Mouse (Mus musculus) cerebellum, postnatal 14 days (tissue): ENCODE measurements around the gene Slc37a2.

Experiments used
- DNase-seq, 2 experiments: peaks; one replicate each; pipeline ENCODE4 v3.0.0; 2021; ENCODE audit warnings: mixed read lengths in 2 of 2

Gene Slc37a2

GRCm38 (mm10) chr9:37214327-37215060 lies 41.0 kb downstream of the Slc37a2 start:
- DNase-seq, result no peak

- DNase-seq, result no peak
Measured at GRCm38 (mm10) chr9:37213060-37213738, 42.3 kb downstream of the Slc37a2 start.

GRCm38 (mm10) chr9:37207929-37208411 lies 47.6 kb downstream of the Slc37a2 start, which contains the start of gene Tmem218:
TSS of gene Tmem218 (plus strand) at chr9:37208223.
- DNase-seq, result peak; percentile 92 to 96

- DNase-seq, result no peak
Measured at GRCm38 (mm10) chr9:37203884-37204283, 51.7 kb downstream of the Slc37a2 start.

DNA sequence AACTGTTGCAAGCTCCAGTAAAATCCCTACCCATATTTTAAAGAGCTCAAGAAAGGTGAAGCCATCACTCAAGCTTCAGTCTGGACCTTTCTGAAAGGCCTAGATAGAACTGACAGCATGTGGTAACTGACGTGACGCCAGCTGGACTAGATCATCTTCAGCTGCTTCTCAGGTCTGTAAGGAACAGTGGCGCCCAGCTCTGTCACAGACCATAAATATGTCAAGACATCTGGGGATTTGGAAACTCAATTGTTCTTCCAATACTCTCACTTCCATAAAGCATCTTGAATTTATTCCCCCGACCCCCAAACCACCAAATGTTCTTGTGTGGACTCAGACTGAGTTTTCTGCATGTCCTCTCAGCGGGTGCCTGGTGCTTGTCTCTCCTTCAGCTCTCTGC lies 55.1 kb downstream of the Slc37a2 start:
- DNase-seq, result no peak

DNA sequence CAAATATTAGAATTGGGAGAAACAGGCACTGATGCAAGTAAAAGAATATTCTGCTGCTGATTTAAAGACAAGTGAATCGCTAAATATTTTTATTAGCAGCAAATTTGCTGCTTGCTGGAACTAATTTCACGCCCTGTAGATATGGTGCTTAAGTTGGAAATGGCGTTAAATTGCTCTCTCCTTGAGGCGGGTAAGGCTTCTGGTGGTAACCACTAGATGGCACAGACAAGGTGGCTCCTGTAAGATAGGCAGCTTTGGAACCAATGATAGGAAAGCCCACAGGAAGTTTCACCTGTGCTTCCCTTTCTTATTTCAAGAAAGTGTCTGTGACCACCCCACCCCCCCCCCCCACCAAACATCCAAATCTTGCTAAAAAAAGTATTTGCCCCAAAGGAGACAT lies 58.5 kb downstream of the Slc37a2 start:
- no peak for DNase-seq

DNA sequence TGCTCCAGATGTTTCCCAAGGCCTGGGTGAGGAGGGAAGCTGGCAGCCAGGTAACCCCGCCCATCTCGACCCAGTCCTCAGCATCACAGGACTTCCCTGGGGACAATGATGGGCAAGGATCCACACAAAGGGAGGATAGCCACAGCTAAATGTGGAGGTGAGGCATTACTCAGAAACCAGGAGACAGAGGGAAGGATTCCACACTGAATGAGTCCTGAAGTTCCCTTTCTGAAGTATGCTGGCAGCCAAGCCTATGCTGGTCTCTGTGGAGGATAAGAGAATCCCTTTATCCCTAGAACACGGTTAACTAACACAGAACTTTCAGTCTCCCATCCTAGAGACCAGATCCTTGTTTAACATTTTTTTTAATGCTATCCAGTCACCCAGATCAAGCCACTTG lies 67.5 kb downstream of the Slc37a2 start:
- DNase-seq, result no peak

DNA sequence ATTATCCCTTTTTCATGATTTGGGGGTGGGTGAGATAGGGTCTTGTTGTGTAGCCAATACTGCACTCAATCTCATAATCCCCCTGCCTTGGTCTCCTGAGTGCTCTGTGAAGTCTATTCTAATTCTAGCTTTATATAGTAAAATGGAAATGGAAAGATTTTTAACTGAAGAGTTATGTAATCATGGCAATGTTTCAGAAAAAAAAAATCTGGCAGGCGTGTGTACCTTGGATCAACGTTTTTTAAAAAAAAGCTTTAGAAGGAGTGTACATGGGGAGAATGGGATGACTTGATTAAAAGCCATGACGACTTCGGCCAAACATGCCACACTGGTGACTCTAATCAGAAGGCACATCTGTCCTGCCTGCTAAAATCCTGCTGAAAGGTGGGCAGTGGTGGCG lies 68.1 kb downstream of the Slc37a2 start:
- DNase-seq, result no peak

- no peak for DNase-seq
Measured at GRCm38 (mm10) chr9:37183176-37183575, 72.4 kb downstream of the Slc37a2 start.

DNA sequence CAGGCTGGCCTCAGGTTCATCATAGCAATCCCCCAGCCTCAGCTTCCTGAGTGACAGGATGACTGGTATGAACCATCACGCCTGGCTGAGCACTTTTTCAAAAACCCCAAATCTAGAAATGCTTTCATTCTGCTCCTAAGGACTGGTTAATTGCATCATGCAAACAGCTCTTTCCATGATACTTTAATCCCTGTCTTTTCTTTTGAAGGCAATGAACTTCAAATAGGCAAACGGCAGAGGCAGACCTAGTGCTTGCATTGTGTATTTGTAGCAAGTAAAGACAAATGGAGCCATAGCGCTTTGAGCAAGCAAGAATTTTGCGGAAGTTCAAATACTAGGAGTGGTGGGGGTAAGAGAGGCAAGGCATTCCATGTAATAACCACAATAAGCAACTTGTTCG lies 73.9 kb downstream of the Slc37a2 start:
- no peak for DNase-seq

- no peak for DNase-seq
Measured at GRCm38 (mm10) chr9:37179596-37179995, 75.9 kb downstream of the Slc37a2 start.

DNA sequence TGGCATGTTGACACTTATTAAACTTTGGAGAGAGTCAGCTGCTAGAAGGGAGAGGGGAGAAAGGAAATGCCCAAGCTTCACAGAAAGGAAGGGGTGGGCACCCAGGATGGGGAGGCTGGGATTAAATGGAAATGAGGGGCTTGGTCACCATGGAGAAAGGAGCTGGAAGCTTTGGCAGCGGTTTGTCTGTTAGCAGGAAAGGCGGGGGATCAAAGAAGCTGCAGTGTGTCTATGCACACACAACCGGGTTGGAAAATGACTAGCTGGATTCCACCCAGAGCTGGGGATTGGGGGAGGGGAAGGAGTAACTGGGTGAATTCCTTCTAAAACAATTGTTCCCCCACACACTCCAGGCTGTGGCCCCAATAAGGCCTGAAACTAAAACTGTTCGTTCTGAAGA lies 76.6 kb downstream of the Slc37a2 start:
- DNase-seq, result no peak
